Mouse (Mus musculus): ENCODE measurements at regions not wholly inside any gene's neighbourhood (a gene's known extent, or its start where the extent isn't known, plus 50 kb on each side); places are given as distances from the start of the nearest gene placed in this dataset.
"Not testable (repeated sequence)": the region's sequence is repeated elsewhere in the genome, so short reads cannot be mapped to it uniquely, and the experiment has no call there.

DNA sequence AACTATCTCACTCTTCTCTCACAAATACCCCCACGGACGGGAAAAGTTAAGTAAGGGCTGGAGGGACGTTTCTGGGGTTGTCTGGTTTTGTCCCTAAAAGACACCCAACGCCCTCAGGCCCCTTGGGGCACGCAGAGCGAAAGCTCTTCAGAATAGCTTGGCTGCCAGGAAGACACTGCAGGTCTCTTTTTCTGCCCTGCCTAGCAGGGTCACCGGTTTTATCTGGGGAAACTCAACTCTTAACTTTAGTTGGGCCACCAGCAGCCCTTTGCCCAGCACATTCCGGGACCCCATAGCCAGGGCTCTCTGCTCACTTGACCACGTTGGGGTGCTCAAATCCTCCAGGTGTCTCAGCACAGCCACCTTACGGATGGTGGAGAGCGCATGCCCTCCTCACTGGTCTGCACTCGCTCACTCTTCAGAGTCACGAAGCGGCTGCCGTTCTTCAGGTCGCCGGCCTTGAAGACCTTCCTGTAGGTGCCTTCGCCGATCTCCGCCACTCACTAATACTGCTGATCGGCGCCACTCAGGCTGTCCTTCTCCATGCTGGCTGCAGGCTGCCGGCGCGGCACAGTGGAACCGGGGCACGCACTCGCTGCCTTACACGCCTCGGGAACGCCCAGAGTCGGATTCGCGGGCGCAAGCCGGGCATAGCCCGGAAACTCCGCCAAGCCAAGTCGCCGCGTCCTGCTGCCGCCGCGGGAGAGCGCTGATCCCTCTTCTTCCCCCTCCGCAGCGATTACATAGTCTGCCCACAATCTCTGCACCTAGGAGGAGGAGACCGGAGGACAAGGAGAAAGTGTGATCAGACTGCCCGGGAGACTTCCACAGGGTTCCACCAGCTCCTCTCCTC lies 83.0 kb downstream of the Ulbp1 start:
- DNase-seq (ENCODE audit: low spot score) = peak; percentile 17

- DNase-seq (ENCODE audit: low spot score) = not testable (repeated sequence)
These were observed 114.6 kb downstream of the Ulbp1 start for GRCm38 (mm10) chr10:7358791-7359190.

DNA sequence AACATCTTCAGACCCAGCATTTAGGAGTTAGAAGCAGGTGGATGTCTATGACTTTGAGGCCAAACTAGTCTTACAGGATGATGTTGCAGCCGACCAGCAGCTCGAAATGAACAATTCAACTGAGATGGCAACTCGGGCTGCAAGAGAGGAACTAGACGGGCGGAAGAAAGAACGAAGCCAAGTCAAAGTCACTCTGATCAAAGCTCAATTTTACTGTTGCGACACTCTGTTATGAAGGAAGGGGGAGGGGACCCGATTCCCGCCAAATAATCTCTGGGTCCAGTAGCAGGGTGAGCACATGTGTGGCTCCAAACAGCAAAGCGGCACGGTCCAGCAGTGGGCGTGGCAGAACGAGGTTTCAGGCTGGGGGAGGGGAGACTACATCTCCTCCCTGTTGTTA lies 129.1 kb downstream of the Ulbp1 start:
- DNase-seq (ENCODE audit: low spot score) = not testable (repeated sequence)

DNA sequence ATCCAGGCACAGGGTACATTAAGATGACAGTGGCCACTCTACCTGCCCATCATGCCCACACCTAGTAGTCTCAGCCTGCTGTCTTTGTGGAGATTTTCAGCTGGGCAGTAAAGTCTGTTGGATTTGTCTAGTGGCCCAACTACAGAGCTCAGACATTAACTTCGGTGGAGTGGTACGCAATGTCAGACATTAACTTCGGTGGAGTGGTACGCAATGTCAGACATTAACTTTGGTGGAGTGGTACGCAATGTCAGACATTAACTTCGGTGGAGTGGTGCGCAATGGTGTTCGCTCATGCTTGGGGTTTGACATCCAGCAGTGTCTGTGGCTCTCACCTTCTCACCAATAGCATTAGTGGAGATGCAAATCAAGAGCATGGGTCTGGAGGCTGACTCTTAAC lies 129.7 kb downstream of the Ulbp1 start:
- not testable (repeated sequence) for DNase-seq (ENCODE audit: low spot score)

DNA sequence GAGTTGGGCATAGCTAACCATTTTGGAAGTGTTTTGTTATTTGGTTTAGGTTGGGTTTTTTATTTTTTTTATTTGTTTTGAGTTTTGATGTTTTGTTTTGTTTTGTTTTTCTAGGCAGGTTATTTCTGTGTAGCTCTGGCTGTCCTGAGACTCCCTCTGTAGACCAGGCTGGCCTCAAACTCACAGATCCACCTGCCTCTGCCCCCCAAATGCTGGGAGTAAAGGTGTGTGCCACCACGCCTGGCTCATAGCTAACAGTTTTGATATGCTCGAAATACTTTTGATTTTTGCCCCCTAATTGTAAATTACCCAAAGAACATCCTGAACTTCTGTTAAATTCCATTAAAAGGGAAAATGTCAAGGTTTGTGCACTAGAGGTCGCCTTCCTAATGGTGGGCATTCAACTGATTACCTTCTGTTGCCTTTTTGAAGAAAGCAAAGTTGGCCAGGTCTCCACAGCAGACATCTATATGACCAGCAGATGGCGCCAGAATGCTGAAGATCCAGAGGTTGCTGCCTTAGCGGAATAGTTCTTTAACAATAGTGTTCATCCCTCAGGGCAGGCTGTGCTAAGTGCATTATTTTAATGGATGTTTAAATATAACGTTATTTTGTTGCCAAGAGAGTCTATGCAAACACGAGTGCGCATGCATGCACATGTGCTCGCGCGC lies 121.2 kb upstream of the Cnksr3 start:
- DNase-seq (ENCODE audit: low spot score) = peak; percentile 90

- no peak for DNase-seq (ENCODE audit: low spot score)
These were observed 116.2 kb upstream of the Cnksr3 start for GRCm38 (mm10) chr10:7328262-7328661.

DNA sequence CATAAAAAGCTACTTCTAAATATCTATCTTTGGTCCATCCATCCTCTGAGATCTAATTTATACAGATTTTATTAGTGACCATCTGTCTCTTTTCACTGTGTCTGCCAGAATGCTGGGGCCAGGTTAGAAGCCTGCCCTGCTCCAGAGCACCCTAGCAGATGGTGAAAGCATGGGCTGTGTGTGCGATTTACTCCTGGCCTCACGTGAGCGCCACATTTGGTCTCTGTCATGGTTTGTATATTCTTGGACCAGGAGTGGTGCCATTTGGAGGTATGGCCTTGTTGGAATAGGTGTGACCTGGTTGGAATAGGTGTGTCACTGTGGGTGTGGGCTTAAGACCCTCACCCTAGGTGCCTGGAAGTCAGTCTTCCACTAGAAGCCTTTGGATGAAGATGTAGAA lies 115.0 kb upstream of the Cnksr3 start:
- DNase-seq (ENCODE audit: low spot score) = not testable (repeated sequence)

DNA sequence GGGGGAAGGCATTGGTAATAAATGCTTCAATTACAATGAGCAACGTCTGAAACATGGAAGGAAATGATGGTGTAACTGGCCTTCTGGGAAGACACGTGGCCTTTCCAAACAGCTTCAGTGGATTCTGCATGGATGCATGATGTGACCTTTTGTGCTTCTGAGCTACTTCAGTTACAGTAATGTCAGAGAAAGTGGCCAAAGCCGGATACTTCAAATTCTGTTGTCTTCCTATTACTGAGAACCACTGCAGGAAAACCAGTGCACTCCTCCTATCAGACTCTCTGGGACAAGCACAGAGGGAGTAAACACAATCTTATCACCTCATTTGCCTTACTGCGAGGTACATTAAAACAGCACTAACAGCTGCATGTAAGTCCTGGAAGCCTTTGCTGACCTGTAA lies 113.0 kb upstream of the Cnksr3 start:
- DNase-seq (ENCODE audit: low spot score) = no peak

- no peak for DNase-seq (ENCODE audit: low spot score)
These were observed 111.2 kb upstream of the Cnksr3 start for GRCm38 (mm10) chr10:7323258-7323657.

DNA sequence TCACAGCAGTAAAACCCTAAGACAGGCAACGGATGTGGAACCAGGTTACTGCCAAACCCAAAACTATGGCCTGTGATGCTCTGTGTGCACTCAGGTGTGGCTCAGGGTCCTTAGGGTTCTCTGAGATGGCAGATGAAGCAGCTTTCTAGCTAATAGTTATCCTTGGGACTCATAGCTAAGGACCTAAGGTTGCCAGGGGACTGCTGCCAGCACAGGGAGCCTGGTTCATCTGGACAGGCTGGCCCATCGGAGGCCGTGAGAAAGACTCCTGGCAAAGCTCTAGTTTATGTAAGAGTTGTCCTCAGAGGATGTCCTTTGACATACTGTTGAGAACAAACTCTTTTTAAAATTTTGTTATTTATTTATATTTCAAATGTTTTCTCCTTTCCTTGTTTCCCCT lies 97.9 kb upstream of the Cnksr3 start:
- no peak for DNase-seq (ENCODE audit: low spot score)

DNA sequence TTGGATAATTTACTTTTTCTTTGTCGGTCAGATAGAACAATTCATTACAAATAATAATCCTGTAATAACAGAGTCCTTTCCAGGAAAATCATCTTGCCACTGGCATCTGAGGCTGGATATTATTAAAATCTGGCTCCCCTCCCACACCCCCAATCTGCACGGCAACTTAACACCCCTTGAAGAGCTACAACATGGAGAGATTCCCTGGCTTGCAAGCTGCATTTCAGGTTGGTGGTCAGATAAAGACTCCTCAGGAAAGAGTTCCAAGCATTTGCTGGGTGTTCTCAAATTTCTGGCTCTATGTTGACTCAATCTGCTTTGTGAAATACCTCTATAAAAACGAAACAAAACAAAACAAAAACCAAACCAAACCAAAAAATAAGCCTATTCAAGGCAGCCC lies 93.8 kb upstream of the Cnksr3 start:
- DNase-seq (ENCODE audit: low spot score) = not testable (repeated sequence)

- DNase-seq (ENCODE audit: low spot score) = no peak
These were observed 86.3 kb upstream of the Cnksr3 start for GRCm38 (mm10) chr10:7298377-7298776.

GRCm38 (mm10) chr10:7295921-7296320 lies 83.9 kb upstream of the Cnksr3 start:
- DNase-seq (ENCODE audit: low spot score) = no peak

- no peak for DNase-seq (ENCODE audit: low spot score)
These were observed 81.2 kb upstream of the Cnksr3 start for GRCm38 (mm10) chr10:7293203-7293602.

DNA sequence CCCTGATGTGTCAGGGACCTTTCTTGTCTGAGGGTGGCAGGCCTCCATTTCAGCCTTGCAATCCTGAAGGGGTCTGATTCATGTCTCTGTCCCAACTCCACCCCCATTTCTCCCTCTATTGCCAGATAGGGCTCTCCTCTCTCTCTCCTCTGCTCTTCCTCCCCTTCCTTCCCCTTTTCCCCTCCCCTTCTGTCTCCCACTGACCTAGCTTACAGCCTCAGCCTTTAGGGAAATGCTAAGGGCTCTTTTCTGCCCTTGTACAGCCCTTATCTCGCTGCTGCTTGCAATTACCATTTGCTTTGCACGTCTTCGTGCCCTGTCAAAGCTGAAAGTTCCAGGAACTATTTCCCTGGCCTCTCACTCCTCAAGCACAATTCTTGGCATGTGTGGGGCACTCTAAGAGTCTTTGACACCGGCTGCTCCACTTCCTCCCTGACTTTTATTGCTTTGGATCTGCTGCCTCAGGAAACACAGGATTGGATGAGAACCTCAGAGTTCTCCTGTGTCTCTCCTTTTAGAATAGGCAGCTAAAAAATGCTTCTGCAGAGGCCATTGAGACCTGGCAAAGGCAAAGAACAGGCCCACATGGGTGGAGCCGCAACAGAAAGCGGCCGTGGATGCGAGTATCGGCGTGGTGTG lies 77.9 kb upstream of the Cnksr3 start:
- DNase-seq (ENCODE audit: low spot score) = no peak

DNA sequence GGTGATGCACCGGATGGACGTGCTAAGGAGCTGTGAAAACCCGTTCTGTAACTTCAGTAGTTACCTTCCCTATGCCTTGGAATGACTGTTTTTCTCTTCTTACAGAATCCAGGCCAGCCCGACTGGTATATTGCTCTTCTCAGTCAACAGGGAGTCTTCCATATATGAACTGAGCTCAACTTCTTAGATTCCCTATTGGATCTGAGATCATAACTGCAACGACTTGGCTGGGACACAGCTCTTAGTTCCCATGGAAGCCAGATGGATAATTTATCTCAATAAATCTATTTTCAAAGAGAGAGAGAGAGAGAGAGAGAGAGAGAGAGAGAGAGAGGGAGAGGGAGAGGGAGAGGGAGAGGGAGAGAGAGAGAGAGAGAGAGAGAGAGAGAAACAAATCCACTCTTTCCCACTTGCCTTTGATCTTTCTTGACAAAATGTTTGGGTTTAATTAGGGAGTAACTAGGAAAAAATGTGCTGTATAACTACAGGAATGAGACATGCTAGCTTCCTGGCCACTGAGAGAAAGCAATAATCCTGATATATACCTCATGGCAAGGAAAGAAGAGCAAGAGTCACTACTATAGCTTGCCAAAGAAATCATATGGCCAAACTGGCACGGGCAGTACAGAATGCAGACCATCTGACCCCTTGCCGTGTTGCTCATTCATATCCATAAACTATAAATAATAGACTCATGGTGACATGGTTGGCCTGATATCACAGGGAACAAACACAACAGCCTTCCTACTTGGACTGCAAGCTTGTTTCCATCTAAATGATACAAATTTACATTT lies 73.3 kb upstream of the Cnksr3 start:
- no peak for DNase-seq (ENCODE audit: low spot score)

GRCm38 (mm10) chr10:7280429-7280828 lies 68.4 kb upstream of the Cnksr3 start:
- no peak for DNase-seq (ENCODE audit: low spot score)

- DNase-seq (ENCODE audit: low spot score) = no peak
These were observed 66.8 kb upstream of the Cnksr3 start for GRCm38 (mm10) chr10:7278820-7279219.

DNA sequence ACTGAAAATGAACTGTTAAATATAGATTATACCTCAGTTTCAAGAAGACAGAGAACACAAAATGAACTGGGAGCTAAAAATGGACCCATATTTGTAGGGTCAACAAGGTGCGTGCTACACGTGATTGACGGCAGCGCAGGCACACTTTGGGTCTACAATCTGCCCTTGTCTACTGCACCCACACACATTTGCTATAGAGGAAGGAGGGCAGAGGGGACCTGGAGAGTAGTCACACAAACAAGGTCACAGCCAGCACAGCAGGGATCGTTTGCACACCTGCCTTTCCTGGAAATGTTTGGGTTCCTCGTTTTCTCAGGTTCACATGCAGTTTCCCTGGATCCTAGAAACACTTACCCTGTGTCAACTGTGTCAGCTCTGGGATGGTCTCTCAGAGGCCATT lies 63.3 kb upstream of the Cnksr3 start:
- no peak for DNase-seq (ENCODE audit: low spot score)

DNA sequence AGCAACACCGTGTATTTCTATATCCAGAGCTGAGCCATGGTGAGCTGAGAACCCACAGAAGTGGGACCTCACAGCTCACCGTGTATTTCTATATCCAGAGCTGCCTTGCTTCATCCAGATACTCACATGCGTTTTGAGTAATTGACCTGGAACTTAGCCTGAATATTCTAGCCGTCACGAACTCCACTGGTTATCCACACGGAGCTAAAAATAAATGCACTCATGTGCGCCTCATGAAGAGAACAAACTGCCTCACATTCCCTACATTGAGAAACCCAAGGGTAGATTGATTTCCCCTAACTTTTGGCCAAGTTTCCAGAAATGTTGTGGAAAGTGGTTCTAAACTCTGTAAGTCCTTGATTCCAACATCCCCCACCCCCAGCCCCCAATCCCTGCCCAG lies 62.4 kb upstream of the Cnksr3 start:
- no peak for DNase-seq (ENCODE audit: low spot score)

DNA sequence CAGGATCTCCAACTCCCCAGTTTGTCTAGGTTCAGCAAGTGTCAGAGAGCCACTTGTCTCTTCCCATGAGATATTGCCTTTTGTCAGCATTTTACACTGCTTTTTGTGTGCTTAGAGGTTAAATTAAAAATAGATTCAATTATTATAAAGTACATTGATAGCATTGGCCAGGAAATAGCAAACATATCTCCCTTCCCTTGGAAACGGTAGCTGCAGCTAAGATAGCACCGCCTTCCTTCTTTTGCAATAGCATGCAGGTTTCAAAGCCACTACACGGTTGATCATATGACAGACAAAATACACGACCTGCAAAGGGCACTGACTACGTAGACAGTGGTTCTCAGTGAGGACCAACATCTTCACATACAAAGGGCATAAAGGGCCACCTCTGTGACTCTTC lies 59.1 kb upstream of the Cnksr3 start:
- DNase-seq (ENCODE audit: low spot score) = no peak

DNA sequence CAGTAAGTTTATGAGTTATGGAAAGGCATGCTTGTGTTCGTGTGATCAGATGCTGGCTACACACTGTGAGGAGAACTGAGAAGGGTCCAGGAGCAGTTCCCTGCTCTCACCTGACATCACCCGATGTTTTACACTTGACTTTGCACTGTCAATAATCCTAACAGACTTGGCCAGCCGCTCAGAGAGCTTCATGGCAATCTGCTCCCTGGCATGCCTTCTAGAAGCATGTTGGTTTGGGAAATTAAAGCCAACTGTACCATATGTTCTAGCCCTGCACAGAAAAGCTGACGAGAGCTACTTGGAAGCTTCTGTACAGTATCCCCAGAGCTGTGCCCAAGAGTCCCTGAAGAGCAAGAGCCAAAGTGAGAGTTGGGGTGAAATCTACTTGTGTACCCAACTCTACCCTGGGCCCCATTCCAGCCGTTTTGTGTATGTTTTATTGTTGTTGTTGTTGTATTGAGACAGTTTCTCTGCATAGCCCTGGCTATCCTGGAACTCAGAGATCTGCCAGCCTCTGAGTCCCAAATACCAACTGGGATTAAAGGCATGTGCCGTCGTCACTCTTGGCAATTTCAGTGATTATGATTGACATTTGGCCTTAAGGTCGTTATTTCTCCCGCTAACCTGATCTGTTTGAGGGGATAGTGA lies 56.5 kb upstream of the Cnksr3 start:
- DNase-seq (ENCODE audit: low spot score) = no peak

All from retina, embryonic 14.5 days (tissue).